Mouse (Mus musculus): ENCODE results near the gene Trim2. TPM values are rescaled to one million over a fixed set of nuclear protein-coding genes. Genes with fewer than 3 reads are reported as not detected.

Gene Trim2
- polyA plus RNA-seq, 1 experiment from 2014 or later: 117 TPM

GRCm38 (mm10) chr3:84344725-84345645 lies 38.3 kb upstream of the Trim2 start:
- peak; percentile 94 for DNase-seq (ENCODE audit: low spot score)
- H3K36me3 ChIP-seq (ENCODE audit: control insufficient read depth, insufficient read depth, low read length): no peaks in the 10 kb centered on the region
- H3K4me2 ChIP-seq (ENCODE audit: low read length): peak overlapping the region; percentile 60
- ATAC-seq: peak; percentile 79
- no peaks in the 10 kb centered on the region for H3K9me3 ChIP-seq (replicated peaks; ENCODE audit: control insufficient read depth, low read length)
- no peak overlapping the region for H3K27ac ChIP-seq (ENCODE audit: low read depth, low read length)
- peaks cover 4% of the 10 kb centered on the region; the same call in 1 of the 2 replicates for H3K4me1 ChIP-seq (ENCODE audit: control insufficient read depth, insufficient read depth, low read length)
- peak overlapping the region; percentile 8 for H3K4me3 ChIP-seq (ENCODE audit: low read depth, low read length)
- no peak overlapping the region for H3K9ac ChIP-seq (ENCODE audit: low read length)
- H3K27me3 ChIP-seq (replicated peaks; ENCODE audit: control insufficient read depth, insufficient read depth, low read length): no peaks in the 10 kb centered on the region
- whole genome bisulfite sequencing: 14% methylated on average over 28 of the region's 28 CpGs

DNA sequence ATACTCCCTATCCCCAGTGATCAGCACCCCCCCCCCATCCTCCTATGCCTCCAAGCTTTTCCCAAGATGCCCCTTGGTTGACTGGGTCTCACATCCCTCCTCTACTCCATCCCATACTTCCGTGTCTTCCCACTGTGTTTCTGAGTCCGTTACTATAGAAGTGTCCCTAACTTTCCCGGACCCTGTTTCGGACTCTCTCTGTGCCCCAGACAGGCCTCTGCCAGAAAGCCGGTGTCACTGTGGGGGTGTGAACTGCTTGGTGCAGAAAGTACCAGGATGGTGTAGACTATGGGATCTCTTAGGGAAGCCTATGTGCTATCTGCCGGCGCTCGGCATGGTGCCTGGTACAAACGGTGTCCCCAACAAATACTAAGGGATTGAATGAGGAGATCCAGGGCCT lies 36.4 kb upstream of the Trim2 start:
- ATAC-seq: no peak
- H3K4me3 ChIP-seq (ENCODE audit: low read depth, low read length): no peak overlapping the region
- H3K27me3 ChIP-seq (replicated peaks; ENCODE audit: control insufficient read depth, insufficient read depth, low read length): no peaks in the 10 kb centered on the region
- DNase-seq (ENCODE audit: low spot score): no peak
- 92% methylated on average over 9 of the region's 9 CpGs for WGBS
- no peak overlapping the region for H3K4me2 ChIP-seq (ENCODE audit: low read length)
- no peaks in the 10 kb centered on the region for H3K36me3 ChIP-seq (ENCODE audit: control insufficient read depth, insufficient read depth, low read length)
- no peaks in the 10 kb centered on the region for H3K9me3 ChIP-seq (replicated peaks; ENCODE audit: control insufficient read depth, low read length)
- no peak overlapping the region for H3K9ac ChIP-seq (ENCODE audit: low read length)
- H3K27ac ChIP-seq (ENCODE audit: low read depth, low read length): no peak overlapping the region
- peaks cover 4% of the 10 kb centered on the region; the same call in 1 of the 2 replicates for H3K4me1 ChIP-seq (ENCODE audit: control insufficient read depth, insufficient read depth, low read length)

DNA sequence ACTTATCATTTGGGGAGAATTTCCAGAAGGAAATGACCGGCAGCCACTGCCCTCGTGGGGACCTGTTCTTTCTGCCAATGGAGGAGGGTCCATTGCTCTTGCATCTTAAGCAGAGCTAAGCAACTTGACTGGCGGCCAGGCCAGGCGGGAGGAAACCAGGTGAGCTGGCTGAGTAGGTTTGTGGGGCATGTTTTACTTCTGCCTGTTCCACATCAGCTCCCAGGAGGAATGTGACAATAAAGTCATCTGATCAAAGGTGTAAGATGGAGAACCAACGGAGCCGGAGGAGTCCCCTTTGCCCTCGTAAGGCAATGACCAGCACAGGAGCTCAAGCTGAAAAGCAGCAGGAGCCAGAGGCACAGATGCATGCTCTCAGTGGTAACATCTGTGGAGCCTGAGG lies 35.1 kb upstream of the Trim2 start:
- H3K9me3 ChIP-seq (replicated peaks; ENCODE audit: control insufficient read depth, low read length): no peaks in the 10 kb centered on the region
- no peak for DNase-seq (ENCODE audit: low spot score)

GRCm38 (mm10) chr3:84337585-84337984 lies 30.9 kb upstream of the Trim2 start:
- no peak for ATAC-seq
- 64% methylated on average over 8 of the region's 11 CpGs for WGBS
- no peak for DNase-seq (ENCODE audit: low spot score)
- H3K27ac ChIP-seq (ENCODE audit: low read depth, low read length): no peak overlapping the region
- H3K9ac ChIP-seq (ENCODE audit: low read length): no peak overlapping the region
- peaks cover 2% of the 10 kb centered on the region; the same call in 1 of the 2 replicates for H3K4me1 ChIP-seq (ENCODE audit: control insufficient read depth, insufficient read depth, low read length)
- H3K4me3 ChIP-seq (ENCODE audit: low read depth, low read length): no peak overlapping the region
- H3K4me2 ChIP-seq (ENCODE audit: low read length): no peak overlapping the region
- no peaks in the 10 kb centered on the region for H3K9me3 ChIP-seq (replicated peaks; ENCODE audit: control insufficient read depth, low read length)
- peaks cover 9% of the 10 kb centered on the region; the same call in 1 of the 2 replicates for H3K27me3 ChIP-seq (replicated peaks; ENCODE audit: control insufficient read depth, insufficient read depth, low read length)
- H3K36me3 ChIP-seq (ENCODE audit: control insufficient read depth, insufficient read depth, low read length): no peaks in the 10 kb centered on the region

More for the DNA sequence above, 35.1 kb upstream of the Trim2 start:
- Histone ChIP-seq H3K27ac (ENCODE audit: low read depth, low read length) (no peak overlapping the region), H3K36me3 (ENCODE audit: control insufficient read depth, insufficient read depth, low read length) (no peaks in the 10 kb centered on the region), H3K9ac (ENCODE audit: low read length) (no peak overlapping the region), H3K27me3 (replicated peaks; ENCODE audit: control insufficient read depth, insufficient read depth, low read length) (no peaks in the 10 kb centered on the region), H3K4me3 (ENCODE audit: low read depth, low read length) (no peak overlapping the region), H3K4me1 (ENCODE audit: control insufficient read depth, insufficient read depth, low read length) (peaks cover 4% of the 10 kb centered on the region; the same call in 1 of the 2 replicates), H3K4me2 (ENCODE audit: low read length) (no peak overlapping the region)
- no peak for ATAC-seq
- WGBS: 71% methylated on average over 7 of the region's 7 CpGs

DNA sequence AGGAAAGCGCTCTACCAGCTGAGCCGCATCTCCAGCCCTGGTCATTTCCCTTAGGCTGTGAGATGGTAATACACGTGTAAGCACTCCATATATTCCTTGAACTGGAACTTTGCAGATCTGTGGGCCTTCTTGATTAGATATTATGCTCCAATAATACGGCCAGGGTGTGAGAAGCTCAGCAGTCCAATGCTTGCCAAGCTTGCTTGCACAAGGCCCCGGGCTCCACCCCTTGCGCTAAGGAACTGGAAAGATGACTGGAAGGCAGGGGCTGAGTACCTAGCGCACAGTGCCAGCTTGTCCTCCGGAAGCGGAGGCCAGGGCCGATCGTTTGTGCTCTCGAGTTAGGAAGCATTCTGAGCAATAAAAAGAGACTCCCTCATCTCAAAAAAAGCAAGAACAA lies 29.7 kb upstream of the Trim2 start:
- ATAC-seq (no peak), DNase-seq (ENCODE audit: low spot score) (no peak)
- H3K36me3 ChIP-seq (ENCODE audit: control insufficient read depth, insufficient read depth, low read length): no peaks in the 10 kb centered on the region

GRCm38 (mm10) chr3:84335421-84336073 lies 28.9 kb upstream of the Trim2 start:
- Histone ChIP-seq H3K36me3 (ENCODE audit: control insufficient read depth, insufficient read depth, low read length) (no peaks in the 10 kb centered on the region), H3K4me2 (ENCODE audit: low read length) (no peak overlapping the region), H3K4me1 (ENCODE audit: control insufficient read depth, insufficient read depth, low read length) (peaks cover 2% of the 10 kb centered on the region; the same call in 1 of the 2 replicates), H3K9me3 (replicated peaks; ENCODE audit: control insufficient read depth, low read length) (no peaks in the 10 kb centered on the region), H3K4me3 (ENCODE audit: low read depth, low read length) (no peak overlapping the region), H3K27me3 (replicated peaks; ENCODE audit: control insufficient read depth, insufficient read depth, low read length) (peaks cover 9% of the 10 kb centered on the region; the same call in 1 of the 2 replicates), H3K9ac (ENCODE audit: low read length) (no peak overlapping the region), H3K27ac (ENCODE audit: low read depth, low read length) (no peak overlapping the region)
- 34% methylated on average over 8 of the region's 8 CpGs for WGBS
- no peak for ATAC-seq
- no peak for DNase-seq (ENCODE audit: low spot score)

More for the DNA sequence above, 29.7 kb upstream of the Trim2 start:
- 86% methylated on average over 12 of the region's 12 CpGs for WGBS
- Histone ChIP-seq H3K4me2 (ENCODE audit: low read length) (no peak overlapping the region), H3K9ac (ENCODE audit: low read length) (no peak overlapping the region), H3K27ac (ENCODE audit: low read depth, low read length) (no peak overlapping the region), H3K27me3 (replicated peaks; ENCODE audit: control insufficient read depth, insufficient read depth, low read length) (peaks cover 9% of the 10 kb centered on the region; the same call in 1 of the 2 replicates), H3K4me1 (ENCODE audit: control insufficient read depth, insufficient read depth, low read length) (peaks cover 2% of the 10 kb centered on the region; the same call in 1 of the 2 replicates), H3K4me3 (ENCODE audit: low read depth, low read length) (no peak overlapping the region), H3K9me3 (replicated peaks; ENCODE audit: control insufficient read depth, low read length) (no peaks in the 10 kb centered on the region)

DNA sequence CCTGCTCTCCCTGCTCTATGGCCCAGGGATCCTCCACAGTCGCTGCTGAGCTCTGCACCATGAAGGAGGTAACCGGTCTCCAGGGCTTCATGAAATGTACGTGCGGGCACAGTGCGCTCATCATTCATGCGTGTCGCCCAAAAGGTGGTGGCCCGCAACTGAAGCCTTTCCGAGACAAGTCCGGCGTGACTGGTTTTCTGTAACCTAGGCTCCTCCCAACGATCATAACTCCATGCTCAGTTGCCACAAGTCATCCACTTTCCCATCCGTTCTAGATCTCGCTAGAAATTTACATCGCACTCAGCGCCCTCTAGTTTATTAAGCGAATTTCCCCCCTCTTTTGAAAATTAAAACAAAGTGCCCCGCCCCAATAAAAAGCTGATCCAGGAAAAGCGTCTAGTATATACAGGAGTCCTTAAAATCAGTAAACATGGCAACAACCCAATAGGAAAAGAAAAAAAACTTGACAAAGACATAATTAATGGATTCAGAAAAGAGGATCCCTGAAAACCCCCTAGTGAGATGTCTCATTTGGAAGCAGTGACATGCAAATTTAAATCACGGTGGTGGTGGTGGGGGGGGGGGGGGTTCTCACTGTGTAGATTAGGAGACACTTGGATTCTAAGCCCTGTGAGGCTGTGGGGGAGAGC lies 28.2 kb upstream of the Trim2 start:
- Histone ChIP-seq H3K36me3 (ENCODE audit: control insufficient read depth, insufficient read depth, low read length) (no peaks in the 10 kb centered on the region), H3K4me2 (ENCODE audit: low read length) (peak overlapping the region; percentile 43), H3K4me1 (ENCODE audit: control insufficient read depth, insufficient read depth, low read length) (peaks cover 2% of the 10 kb centered on the region; the same call in 1 of the 2 replicates), H3K9me3 (replicated peaks; ENCODE audit: control insufficient read depth, low read length) (no peaks in the 10 kb centered on the region), H3K27me3 (replicated peaks; ENCODE audit: control insufficient read depth, insufficient read depth, low read length) (peaks cover 9% of the 10 kb centered on the region; the same call in 1 of the 2 replicates), H3K4me3 (ENCODE audit: low read depth, low read length) (peak overlapping the region; percentile 4; the same call in 1 of the 2 replicates), H3K27ac (ENCODE audit: low read depth, low read length) (no peak overlapping the region), H3K9ac (ENCODE audit: low read length) (no peak overlapping the region)
- ATAC-seq (0 out of 2 replicates have a peak, but pooled peaks have one; percentile 26), DNase-seq (ENCODE audit: low spot score) (peak; percentile 24)
- 9% methylated on average over 20 of the region's 20 CpGs for WGBS

- H3K9me3 ChIP-seq (replicated peaks; ENCODE audit: control insufficient read depth, low read length): no peaks in the 10 kb centered on the region
- ATAC-seq (no peak), DNase-seq (ENCODE audit: low spot score) (peak; percentile 56)
- H3K27me3 ChIP-seq (replicated peaks; ENCODE audit: control insufficient read depth, insufficient read depth, low read length): peaks cover 9% of the 10 kb centered on the region; the same call in 1 of the 2 replicates
- 51% methylated on average over 22 of the region's 22 CpGs for WGBS
- H3K4me1 ChIP-seq (ENCODE audit: control insufficient read depth, insufficient read depth, low read length): peaks cover 2% of the 10 kb centered on the region; the same call in 1 of the 2 replicates
- no peaks in the 10 kb centered on the region for H3K36me3 ChIP-seq (ENCODE audit: control insufficient read depth, insufficient read depth, low read length)
- no peak overlapping the region for H3K4me3 ChIP-seq (ENCODE audit: low read depth, low read length)
- no peak overlapping the region for H3K27ac ChIP-seq (ENCODE audit: low read depth, low read length)
- no peak overlapping the region for H3K9ac ChIP-seq (ENCODE audit: low read length)
- no peak overlapping the region for H3K4me2 ChIP-seq (ENCODE audit: low read length)
Measured at GRCm38 (mm10) chr3:84333400-84334349, 27.0 kb upstream of the Trim2 start.

Measured in forebrain, embryonic 14.5 days (tissue).